Mouse (Mus musculus): ENCODE measurements around the gene Rbfox1. TPM values are rescaled to one million over a fixed set of nuclear protein-coding genes. Genes with fewer than 3 reads are reported as not detected.

Rbfox1 gene
- polyA plus RNA-seq, 1 experiment from 2014 or later, result 3.9 TPM

- H3K4me2 ChIP-seq (ENCODE audit: low read depth, low read length), result no peak overlapping the region
- no peak overlapping the region for H3K9ac ChIP-seq (ENCODE audit: low read depth, low read length)
- no peaks in the 10 kb centered on the region for H3K9me3 ChIP-seq (ENCODE audit: control insufficient read depth, low read length)
- H3K4me3 ChIP-seq (ENCODE audit: low read length), result no peak overlapping the region
- no peak for ATAC-seq
- H3K4me1 ChIP-seq (ENCODE audit: control insufficient read depth, insufficient read depth, low read length), result no peaks in the 10 kb centered on the region
- H3K27ac ChIP-seq (ENCODE audit: low read length), result no peak overlapping the region
- 66% methylated on average over 2 of the region's 2 CpGs for WGBS
- no peaks in the 10 kb centered on the region for H3K36me3 ChIP-seq (ENCODE audit: control insufficient read depth, insufficient read depth, low read length)
- H3K27me3 ChIP-seq (replicated peaks; ENCODE audit: control insufficient read depth, insufficient read depth, low read length), result no peaks in the 10 kb centered on the region
These were observed 1162.3 kb downstream of the Rbfox1 start for GRCm38 (mm10) chr16:7047421-7047820.

GRCm38 (mm10) chr16:7049162-7049971 is 1164.2 kb downstream of the Rbfox1 start:
- Histone ChIP-seq H3K9me3 (ENCODE audit: control insufficient read depth, low read length) (no peaks in the 10 kb centered on the region), H3K36me3 (ENCODE audit: control insufficient read depth, insufficient read depth, low read length) (no peaks in the 10 kb centered on the region), H3K4me2 (ENCODE audit: low read depth, low read length) (peak overlapping the region; percentile 9; the same call in 1 of the 2 replicates), H3K27me3 (replicated peaks; ENCODE audit: control insufficient read depth, insufficient read depth, low read length) (no peaks in the 10 kb centered on the region), H3K27ac (ENCODE audit: low read length) (no peak overlapping the region), H3K4me1 (ENCODE audit: control insufficient read depth, insufficient read depth, low read length) (no peaks in the 10 kb centered on the region), H3K9ac (ENCODE audit: low read depth, low read length) (no peak overlapping the region), H3K4me3 (ENCODE audit: low read length) (no peak overlapping the region)
- 15% methylated on average over 18 of the region's 18 CpGs for WGBS
- no peak for ATAC-seq

- no peak overlapping the region for H3K4me2 ChIP-seq (ENCODE audit: low read depth, low read length)
- no peaks in the 10 kb centered on the region for H3K36me3 ChIP-seq (ENCODE audit: control insufficient read depth, insufficient read depth, low read length)
- H3K9ac ChIP-seq (ENCODE audit: low read depth, low read length), result no peak overlapping the region
- no peaks in the 10 kb centered on the region for H3K27me3 ChIP-seq (replicated peaks; ENCODE audit: control insufficient read depth, insufficient read depth, low read length)
- WGBS, result 64% methylated on average over 9 of the region's 9 CpGs
- no peaks in the 10 kb centered on the region for H3K9me3 ChIP-seq (ENCODE audit: control insufficient read depth, low read length)
- H3K4me1 ChIP-seq (ENCODE audit: control insufficient read depth, insufficient read depth, low read length), result no peaks in the 10 kb centered on the region
- no peak overlapping the region for H3K27ac ChIP-seq (ENCODE audit: low read length)
- no peak overlapping the region for H3K4me3 ChIP-seq (ENCODE audit: low read length)
- no peak for ATAC-seq
These were observed 1165.8 kb downstream of the Rbfox1 start for GRCm38 (mm10) chr16:7050945-7051344.

GRCm38 (mm10) chr16:7051991-7052390 is 1166.8 kb downstream of the Rbfox1 start:
- H3K27me3 ChIP-seq (replicated peaks; ENCODE audit: control insufficient read depth, insufficient read depth, low read length), result no peaks in the 10 kb centered on the region
- no peak overlapping the region for H3K27ac ChIP-seq (ENCODE audit: low read length)
- no peaks in the 10 kb centered on the region for H3K9me3 ChIP-seq (ENCODE audit: control insufficient read depth, low read length)
- 65% methylated on average over 9 of the region's 9 CpGs for WGBS
- no peak overlapping the region for H3K4me2 ChIP-seq (ENCODE audit: low read depth, low read length)
- H3K9ac ChIP-seq (ENCODE audit: low read depth, low read length), result no peak overlapping the region
- no peak for ATAC-seq
- no peak overlapping the region for H3K4me3 ChIP-seq (ENCODE audit: low read length)
- no peaks in the 10 kb centered on the region for H3K4me1 ChIP-seq (ENCODE audit: control insufficient read depth, insufficient read depth, low read length)
- H3K36me3 ChIP-seq (ENCODE audit: control insufficient read depth, insufficient read depth, low read length), result no peaks in the 10 kb centered on the region

GRCm38 (mm10) chr16:7052408-7052807 is 1167.3 kb downstream of the Rbfox1 start:
- 35% methylated on average over 9 of the region's 9 CpGs for WGBS
- ATAC-seq, result no peak

GRCm38 (mm10) chr16:7057789-7058188 is 1172.6 kb downstream of the Rbfox1 start:
- no peak overlapping the region for H3K27ac ChIP-seq (ENCODE audit: low read length)
- H3K9ac ChIP-seq (ENCODE audit: low read depth, low read length), result no peak overlapping the region
- H3K27me3 ChIP-seq (replicated peaks; ENCODE audit: control insufficient read depth, insufficient read depth, low read length), result no peaks in the 10 kb centered on the region
- ATAC-seq, result no peak
- no peaks in the 10 kb centered on the region for H3K4me1 ChIP-seq (ENCODE audit: control insufficient read depth, insufficient read depth, low read length)
- 66% methylated on average over 3 of the region's 3 CpGs for WGBS
- H3K4me3 ChIP-seq (ENCODE audit: low read length), result no peak overlapping the region
- H3K36me3 ChIP-seq (ENCODE audit: control insufficient read depth, insufficient read depth, low read length), result no peaks in the 10 kb centered on the region
- no peaks in the 10 kb centered on the region for H3K9me3 ChIP-seq (ENCODE audit: control insufficient read depth, low read length)
- no peak overlapping the region for H3K4me2 ChIP-seq (ENCODE audit: low read depth, low read length)

More at GRCm38 (mm10) chr16:7052408-7052807, 1167.3 kb downstream of the Rbfox1 start:
- Histone ChIP-seq H3K9me3 (ENCODE audit: control insufficient read depth, low read length) (no peaks in the 10 kb centered on the region), H3K27ac (ENCODE audit: low read length) (no peak overlapping the region), H3K27me3 (replicated peaks; ENCODE audit: control insufficient read depth, insufficient read depth, low read length) (no peaks in the 10 kb centered on the region), H3K4me1 (ENCODE audit: control insufficient read depth, insufficient read depth, low read length) (no peaks in the 10 kb centered on the region), H3K4me3 (ENCODE audit: low read length) (no peak overlapping the region), H3K4me2 (ENCODE audit: low read depth, low read length) (no peak overlapping the region), H3K36me3 (ENCODE audit: control insufficient read depth, insufficient read depth, low read length) (no peaks in the 10 kb centered on the region), H3K9ac (ENCODE audit: low read depth, low read length) (no peak overlapping the region)

GRCm38 (mm10) chr16:7058556-7058955 is 1173.4 kb downstream of the Rbfox1 start:
- Histone ChIP-seq H3K27ac (ENCODE audit: low read length) (no peak overlapping the region), H3K4me1 (ENCODE audit: control insufficient read depth, insufficient read depth, low read length) (no peaks in the 10 kb centered on the region), H3K4me3 (ENCODE audit: low read length) (no peak overlapping the region), H3K36me3 (ENCODE audit: control insufficient read depth, insufficient read depth, low read length) (no peaks in the 10 kb centered on the region), H3K9me3 (ENCODE audit: control insufficient read depth, low read length) (no peaks in the 10 kb centered on the region), H3K27me3 (replicated peaks; ENCODE audit: control insufficient read depth, insufficient read depth, low read length) (no peaks in the 10 kb centered on the region), H3K4me2 (ENCODE audit: low read depth, low read length) (no peak overlapping the region), H3K9ac (ENCODE audit: low read depth, low read length) (no peak overlapping the region)
- 94% methylated on average over 1 of the region's 1 CpGs for WGBS
- no peak for ATAC-seq

GRCm38 (mm10) chr16:7059596-7059995 is 1174.4 kb downstream of the Rbfox1 start:
- 79% methylated on average over 4 of the region's 4 CpGs for WGBS
- ATAC-seq, result no peak
- no peak overlapping the region for H3K4me2 ChIP-seq (ENCODE audit: low read depth, low read length)

GRCm38 (mm10) chr16:7060864-7061263 is 1175.7 kb downstream of the Rbfox1 start:
- no peak overlapping the region for H3K4me3 ChIP-seq (ENCODE audit: low read length)
- 71% methylated on average over 3 of the region's 3 CpGs for WGBS
- H3K27me3 ChIP-seq (replicated peaks; ENCODE audit: control insufficient read depth, insufficient read depth, low read length), result no peaks in the 10 kb centered on the region
- no peaks in the 10 kb centered on the region for H3K36me3 ChIP-seq (ENCODE audit: control insufficient read depth, insufficient read depth, low read length)
- no peak for ATAC-seq
- H3K4me1 ChIP-seq (ENCODE audit: control insufficient read depth, insufficient read depth, low read length), result no peaks in the 10 kb centered on the region
- H3K27ac ChIP-seq (ENCODE audit: low read length), result no peak overlapping the region
- no peaks in the 10 kb centered on the region for H3K9me3 ChIP-seq (ENCODE audit: control insufficient read depth, low read length)
- no peak overlapping the region for H3K4me2 ChIP-seq (ENCODE audit: low read depth, low read length)
- H3K9ac ChIP-seq (ENCODE audit: low read depth, low read length), result no peak overlapping the region

More at GRCm38 (mm10) chr16:7059596-7059995, 1174.4 kb downstream of the Rbfox1 start:
- no peaks in the 10 kb centered on the region for H3K4me1 ChIP-seq (ENCODE audit: control insufficient read depth, insufficient read depth, low read length)
- H3K36me3 ChIP-seq (ENCODE audit: control insufficient read depth, insufficient read depth, low read length), result no peaks in the 10 kb centered on the region
- H3K27ac ChIP-seq (ENCODE audit: low read length), result no peak overlapping the region
- no peaks in the 10 kb centered on the region for H3K27me3 ChIP-seq (replicated peaks; ENCODE audit: control insufficient read depth, insufficient read depth, low read length)
- no peaks in the 10 kb centered on the region for H3K9me3 ChIP-seq (ENCODE audit: control insufficient read depth, low read length)
- no peak overlapping the region for H3K4me3 ChIP-seq (ENCODE audit: low read length)
- H3K9ac ChIP-seq (ENCODE audit: low read depth, low read length), result no peak overlapping the region
